Mouse (Mus musculus): ENCODE results near the gene Mfsd12.

The Mfsd12 gene

DNA sequence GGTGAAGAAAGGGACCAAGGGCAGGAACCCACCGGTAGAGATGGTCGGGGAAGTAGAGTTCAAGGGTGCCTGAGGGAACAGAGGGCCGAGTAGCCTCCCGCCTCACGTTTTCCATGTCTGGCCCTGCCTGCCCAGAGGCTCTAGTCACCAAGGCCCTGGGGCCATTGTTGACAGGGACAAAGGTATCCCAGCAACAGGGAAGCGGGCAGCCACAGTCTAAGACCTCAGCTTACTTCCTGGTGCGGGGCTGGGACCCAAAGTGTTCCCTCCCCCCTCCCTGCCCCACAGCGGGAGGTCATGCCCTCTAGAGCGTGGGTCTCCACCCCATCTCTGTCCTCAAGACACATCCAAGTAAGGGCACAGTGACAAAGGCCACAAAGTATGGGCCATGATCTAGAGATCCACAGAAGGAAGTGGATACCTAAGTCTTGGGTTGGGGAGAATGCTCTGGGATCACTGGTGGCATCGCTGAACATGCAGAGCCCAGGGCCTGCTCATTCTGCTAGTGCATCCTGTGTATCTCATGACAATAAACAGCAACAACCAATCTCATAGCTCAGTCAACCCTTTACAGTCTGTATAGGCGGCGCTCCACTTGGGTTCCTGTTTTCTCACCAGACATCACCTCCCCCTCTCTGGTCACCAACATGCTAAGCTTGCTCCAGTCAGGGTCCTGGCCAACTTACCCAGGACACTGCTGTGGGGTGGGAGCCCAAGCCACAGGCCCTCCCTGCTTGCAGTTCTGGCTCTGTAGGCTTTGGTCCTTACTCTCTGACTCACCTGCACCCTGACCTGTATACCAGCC, 8.6 kb downstream of the Mfsd12 start, which contains the start of gene 4930404N11Rik:
Gene 4930404N11Rik (minus strand): TSS at position 145 of the 805 bp plus-strand sequence.
- Histone ChIP-seq H3K36me3 (ENCODE audit: insufficient read depth, low read length) (peaks cover 91% of the 10 kb centered on the region), H3K27me3 (ENCODE audit: insufficient read depth, low read length) (peaks cover 2% of the 10 kb centered on the region; the same call in 1 of the 2 replicates), H3K4me1 (replicated peaks; ENCODE audit: low read depth, low read length) (peaks cover 98% of the 10 kb centered on the region), H3K9me3 (ENCODE audit: low read length) (no peaks in the 10 kb centered on the region), H3K4me3 (replicated peaks; ENCODE audit: low read length) (peak within 1 kb of the TSS; percentile 66)
- no peak for TF ChIP-seq POU5F1 (IDR thresholded peaks at IDR 0.05; ENCODE audit: borderline replicate concordance, low read length)

DNA sequence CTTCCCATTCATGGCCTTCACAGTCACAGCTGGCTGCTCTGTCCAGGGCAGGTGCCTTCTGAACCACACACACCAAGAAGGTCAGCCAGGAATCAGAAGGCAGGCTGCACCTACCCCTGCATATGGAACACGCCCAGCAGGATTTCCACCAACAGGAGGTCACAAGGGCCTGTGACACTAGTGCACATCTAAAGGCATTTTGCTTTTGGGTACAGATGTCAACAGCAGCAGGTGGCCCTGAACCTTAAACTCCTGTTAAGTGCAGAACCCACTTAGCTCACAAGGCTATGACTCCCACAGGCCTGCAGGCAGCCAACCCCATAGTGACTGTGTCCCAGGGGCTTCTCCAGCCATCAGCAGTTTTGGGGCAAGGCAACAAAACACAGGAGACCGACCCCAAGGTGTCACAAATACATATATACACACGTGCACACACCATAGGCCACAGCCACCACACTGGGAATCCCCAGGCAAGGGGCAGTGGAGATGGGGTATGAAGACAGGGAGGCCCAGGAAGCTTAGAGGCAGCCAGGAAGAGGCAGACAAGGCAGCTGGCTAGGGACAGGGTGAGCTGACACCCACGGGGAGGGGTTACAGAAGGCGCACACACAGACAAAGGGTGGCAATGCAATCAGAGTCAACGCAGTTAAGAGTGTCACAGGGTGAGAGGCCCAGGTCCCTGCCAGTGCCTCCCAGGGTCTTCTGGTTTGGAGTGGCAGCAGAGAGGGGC, 9.4 kb downstream of the Mfsd12 start:
- no peak for TF ChIP-seq CTCF (conservative IDR thresholded peaks at IDR 0.05; ENCODE audit: low read length)
- TF ChIP-seq POU5F1 (IDR thresholded peaks at IDR 0.05; ENCODE audit: borderline replicate concordance, low read length) = no peak
- TF ChIP-seq NANOG (IDR thresholded peaks at IDR 0.05; ENCODE audit: borderline replicate concordance, low read length) = no peak
- Histone ChIP-seq H3K9me3 (ENCODE audit: low read length) (no peaks in the 10 kb centered on the region), H3K4me1 (replicated peaks; ENCODE audit: low read depth, low read length) (peaks cover 98% of the 10 kb centered on the region), H3K27me3 (ENCODE audit: insufficient read depth, low read length) (peaks cover 2% of the 10 kb centered on the region; the same call in 1 of the 2 replicates), H3K36me3 (ENCODE audit: insufficient read depth, low read length) (peaks cover 91% of the 10 kb centered on the region), H3K4me3 (replicated peaks; ENCODE audit: low read length) (no peak overlapping the region)

DNA sequence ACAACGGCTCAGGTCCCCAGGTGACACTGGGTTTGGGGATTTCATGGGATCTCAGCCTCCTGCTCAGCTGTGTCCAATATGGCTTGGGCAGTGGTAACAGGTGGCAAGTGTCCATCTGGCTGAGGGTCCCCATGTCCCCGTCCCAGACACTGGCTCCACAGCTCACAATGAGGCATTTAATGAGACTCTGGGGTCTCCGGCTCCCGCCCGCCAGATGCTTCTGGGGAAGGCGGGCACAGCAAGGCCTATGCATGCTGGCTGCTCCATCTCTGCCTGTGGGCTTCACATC, 9.9 kb downstream of the Mfsd12 start:
- peaks cover 98% of the 10 kb centered on the region for H3K4me1 ChIP-seq (replicated peaks; ENCODE audit: low read depth, low read length)
- peaks cover 2% of the 10 kb centered on the region; the same call in 1 of the 2 replicates for H3K27me3 ChIP-seq (ENCODE audit: insufficient read depth, low read length)
- no peak for TF ChIP-seq NANOG (IDR thresholded peaks at IDR 0.05; ENCODE audit: borderline replicate concordance, low read length)
- no peak for TF ChIP-seq CTCF (conservative IDR thresholded peaks at IDR 0.05; ENCODE audit: low read length)
- no peak for TF ChIP-seq POU5F1 (IDR thresholded peaks at IDR 0.05; ENCODE audit: borderline replicate concordance, low read length)
- H3K4me3 ChIP-seq (replicated peaks; ENCODE audit: low read length) = no peak overlapping the region
- no peaks in the 10 kb centered on the region for H3K9me3 ChIP-seq (ENCODE audit: low read length)
- peaks cover 91% of the 10 kb centered on the region for H3K36me3 ChIP-seq (ENCODE audit: insufficient read depth, low read length)

DNA sequence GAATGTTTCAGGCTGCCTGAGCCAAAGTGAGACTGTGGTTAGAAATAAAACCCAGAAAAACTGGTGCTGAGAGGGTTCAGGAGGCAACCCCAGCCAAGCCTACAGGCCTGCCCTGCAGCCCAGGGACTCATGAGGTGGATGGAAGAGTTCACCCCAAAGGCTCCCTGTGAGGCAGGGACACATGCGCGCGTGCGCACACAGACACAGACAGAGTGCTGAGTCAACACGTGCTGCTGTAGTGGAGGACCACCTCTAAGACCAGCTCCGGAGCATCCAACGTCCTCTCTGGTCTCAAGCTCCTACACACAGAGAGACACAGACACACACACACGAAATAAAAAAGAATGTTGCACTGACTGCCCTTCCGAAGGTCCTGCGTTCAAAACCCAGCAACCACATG, 18.0 kb downstream of the Mfsd12 start:
- H3K36me3 ChIP-seq (ENCODE audit: insufficient read depth, low read length) = peaks cover 72% of the 10 kb centered on the region
- no peaks in the 10 kb centered on the region for H3K9me3 ChIP-seq (ENCODE audit: low read length)
- H3K4me3 ChIP-seq (replicated peaks; ENCODE audit: low read length) = peak overlapping the region; percentile 96
- H3K27me3 ChIP-seq (ENCODE audit: insufficient read depth, low read length) = no peaks in the 10 kb centered on the region
- H3K4me1 ChIP-seq (replicated peaks; ENCODE audit: low read depth, low read length) = peaks cover 85% of the 10 kb centered on the region
- TF ChIP-seq POU5F1 (IDR thresholded peaks at IDR 0.05; ENCODE audit: borderline replicate concordance, low read length) (no peak), CTCF (conservative IDR thresholded peaks at IDR 0.05; ENCODE audit: low read length) (no peak)

DNA sequence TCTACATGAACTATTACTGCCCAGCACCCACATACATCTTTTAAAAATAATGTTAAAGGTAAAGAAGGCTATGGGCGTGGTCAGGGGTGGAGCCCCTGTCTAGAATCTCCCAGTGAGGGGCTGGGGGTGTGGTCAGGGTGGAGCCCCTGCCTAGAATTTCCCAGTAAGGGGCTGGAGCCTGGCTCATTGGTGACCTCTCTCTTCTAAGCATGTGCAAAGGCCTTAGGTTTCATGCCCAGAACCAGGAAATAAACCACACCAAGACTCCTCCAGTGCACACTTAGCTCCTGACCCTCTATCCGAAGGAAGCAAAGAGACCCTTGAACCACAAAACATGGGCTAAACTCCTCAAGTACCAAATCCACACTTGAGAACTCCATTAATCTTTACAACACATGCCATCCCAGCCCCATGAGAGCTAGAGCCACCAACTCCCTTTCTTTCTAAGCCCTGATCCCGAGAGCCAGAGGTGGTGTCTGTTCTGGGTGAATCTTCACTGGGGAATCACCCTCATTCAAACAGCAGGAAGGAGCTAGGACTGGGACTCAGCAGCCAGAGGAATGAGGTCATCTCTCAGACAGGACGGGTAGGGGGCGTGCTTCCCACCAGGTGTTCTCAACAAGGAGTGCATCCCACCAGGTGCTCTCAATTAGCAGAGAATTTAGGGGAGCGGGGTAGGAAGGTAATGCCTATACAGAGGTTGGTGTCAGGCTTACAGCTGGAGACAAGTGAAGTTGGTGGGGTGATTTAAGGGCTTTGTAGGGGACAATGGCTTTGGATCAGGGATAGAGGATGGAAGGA, 19.5 kb downstream of the Mfsd12 start:
- H3K36me3 ChIP-seq (ENCODE audit: insufficient read depth, low read length) = peaks cover 58% of the 10 kb centered on the region
- peak overlapping the region; percentile 96 for H3K4me3 ChIP-seq (replicated peaks; ENCODE audit: low read length)
- TF ChIP-seq POU5F1 (IDR thresholded peaks at IDR 0.05; ENCODE audit: borderline replicate concordance, low read length) (no peak), CTCF (conservative IDR thresholded peaks at IDR 0.05; ENCODE audit: low read length) (no peak), NANOG (IDR thresholded peaks at IDR 0.05; ENCODE audit: borderline replicate concordance, low read length) (no peak)
- H3K27me3 ChIP-seq (ENCODE audit: insufficient read depth, low read length) = no peaks in the 10 kb centered on the region
- H3K9me3 ChIP-seq (ENCODE audit: low read length) = no peaks in the 10 kb centered on the region
- peaks cover 85% of the 10 kb centered on the region for H3K4me1 ChIP-seq (replicated peaks; ENCODE audit: low read depth, low read length)

DNA sequence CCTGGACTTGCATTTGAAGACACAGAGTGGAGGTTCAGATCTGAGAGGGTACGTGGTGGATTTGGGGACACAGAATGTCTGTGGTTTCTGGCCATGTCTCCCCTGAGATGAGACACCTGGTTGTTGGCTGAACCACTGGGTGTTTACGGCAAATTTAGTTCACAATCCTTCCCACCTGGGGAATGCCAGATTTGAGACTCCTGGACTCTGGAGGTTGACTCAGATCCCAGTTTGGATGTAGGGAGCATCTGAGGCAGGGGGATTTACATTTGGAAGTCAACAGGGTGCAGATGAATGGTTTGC, 20.0 kb downstream of the Mfsd12 start:
- H3K4me1 ChIP-seq (replicated peaks; ENCODE audit: low read depth, low read length) = peaks cover 83% of the 10 kb centered on the region
- TF ChIP-seq NANOG (IDR thresholded peaks at IDR 0.05; ENCODE audit: borderline replicate concordance, low read length) = no peak
- TF ChIP-seq CTCF (conservative IDR thresholded peaks at IDR 0.05; ENCODE audit: low read length) = no peak
- TF ChIP-seq POU5F1 (IDR thresholded peaks at IDR 0.05; ENCODE audit: borderline replicate concordance, low read length) = no peak
- H3K36me3 ChIP-seq (ENCODE audit: insufficient read depth, low read length) = peaks cover 53% of the 10 kb centered on the region
- no peaks in the 10 kb centered on the region for H3K27me3 ChIP-seq (ENCODE audit: insufficient read depth, low read length)
- peak overlapping the region; percentile 96 for H3K4me3 ChIP-seq (replicated peaks; ENCODE audit: low read length)
- no peaks in the 10 kb centered on the region for H3K9me3 ChIP-seq (ENCODE audit: low read length)

DNA sequence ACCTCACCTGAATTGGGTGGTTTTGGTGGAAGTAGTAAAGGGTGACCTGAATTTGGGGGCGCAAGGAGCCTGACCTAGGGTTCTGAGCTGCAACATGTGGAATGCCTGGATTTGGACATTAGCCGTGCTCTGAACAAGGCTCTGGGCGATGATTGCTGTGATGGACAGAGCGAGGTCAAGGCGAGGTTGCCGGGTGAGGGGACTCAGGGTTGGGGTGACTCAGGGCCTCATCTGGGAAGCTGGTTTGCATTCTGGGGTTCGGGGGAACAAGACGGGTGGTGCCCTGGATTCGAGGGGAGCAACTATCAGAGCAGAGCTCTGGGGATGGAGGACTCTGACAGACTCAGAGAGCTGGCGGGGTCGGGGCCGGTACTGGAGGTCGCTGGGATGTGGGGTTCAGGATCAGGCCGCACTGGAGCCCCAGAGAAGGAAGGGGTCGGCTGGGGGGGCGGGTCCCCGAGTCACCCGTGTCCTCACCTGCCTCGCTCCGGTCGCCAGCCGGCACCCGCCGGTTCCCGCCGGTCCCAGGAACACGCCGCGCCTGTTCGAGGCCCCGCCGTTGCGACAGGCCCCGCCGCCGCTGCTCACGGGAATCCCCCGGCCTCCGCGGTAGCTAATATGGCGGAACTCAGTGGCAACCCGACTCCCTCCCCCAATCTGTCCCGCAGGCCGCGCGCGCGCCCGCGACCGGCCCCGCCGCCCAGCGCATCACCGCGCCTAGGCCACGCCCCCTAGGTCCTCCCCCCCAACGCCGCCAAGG, 20.7 kb downstream of the Mfsd12 start, which contains the start of gene Fzr1:
Gene Fzr1 (minus strand): TSS at position 724 of the 760 bp plus-strand sequence.
- Histone ChIP-seq H3K4me1 (replicated peaks; ENCODE audit: low read depth, low read length) (peaks cover 76% of the 10 kb centered on the region), H3K4me3 (replicated peaks; ENCODE audit: low read length) (peak within 1 kb of the TSS; percentile 96), H3K9me3 (ENCODE audit: low read length) (no peaks in the 10 kb centered on the region), H3K36me3 (ENCODE audit: insufficient read depth, low read length) (peaks cover 46% of the 10 kb centered on the region), H3K27me3 (ENCODE audit: insufficient read depth, low read length) (no peaks in the 10 kb centered on the region)
- TF ChIP-seq NANOG (IDR thresholded peaks at IDR 0.05; ENCODE audit: borderline replicate concordance, low read length) = no peak
- TF ChIP-seq CTCF (conservative IDR thresholded peaks at IDR 0.05; ENCODE audit: low read length) = no peak
- no peak for TF ChIP-seq POU5F1 (IDR thresholded peaks at IDR 0.05; ENCODE audit: borderline replicate concordance, low read length)
